Mouse (Mus musculus): ENCODE results near the gene Nr2e3. TPM values are rescaled to one million over a fixed set of nuclear protein-coding genes. Genes with fewer than 3 reads are reported as not detected.

Nr2e3 gene
- not detected in 2 replicates for polyA plus RNA-seq (2012; rRNA removed)
- polyA plus RNA-seq (2014; fragmentation: Nextera tagmentation; extraction: Ambion mirVana), result not detected in 2 replicates

- no peak for TF ChIP-seq EP300 (IDR thresholded peaks at IDR 0.05; ENCODE audit: low read depth)
- no peak for TF ChIP-seq CTCF (IDR thresholded peaks at IDR 0.05; ENCODE audit: low read depth)
- 74% methylated on average over 10 of the region's 10 CpGs for WGBS (ENCODE audit: insufficient replicate concordance)
- ATAC-seq (ENCODE audit: insufficient read depth), result no peak
Measured at GRCm38 (mm10) chr9:59960559-59960958, at the start of gene Nr2e3. Gene Nr2e3, minus strand, starts transcription at chr9:59960659.

GRCm38 (mm10) chr9:60008936-60009335 is 48.5 kb upstream of the Nr2e3 start:
- H3K36me3 ChIP-seq (replicated peaks; ENCODE audit: control insufficient read depth, insufficient read depth, low read depth), result no peaks in the 10 kb centered on the region
- H3K9ac ChIP-seq (replicated peaks), result no peak overlapping the region
- no peak for TF ChIP-seq EP300 (IDR thresholded peaks at IDR 0.05; ENCODE audit: low read depth)
- TF ChIP-seq CTCF (IDR thresholded peaks at IDR 0.05; ENCODE audit: low read depth), result no peak
- no peak overlapping the region for H3K4me2 ChIP-seq (ENCODE audit: low read depth)
- no peaks in the 10 kb centered on the region for H3K9me3 ChIP-seq (ENCODE audit: control insufficient read depth, low read length)
- no peak overlapping the region for H3K4me3 ChIP-seq (ENCODE audit: insufficient read depth in 1 of 2, low read depth in 2 of 2, low read length in 2 of 2)
- 40% methylated on average over 7 of the region's 7 CpGs for WGBS (ENCODE audit: insufficient replicate concordance)
- no peaks in the 10 kb centered on the region for H3K27me3 ChIP-seq (ENCODE audit: control insufficient read depth, insufficient read depth, low read length)
- DNase-seq (ENCODE audit: low read depth in 3 of 3, low spot score in 3 of 3), result no peak
- no peak overlapping the region for H3K27ac ChIP-seq
- ATAC-seq (ENCODE audit: insufficient read depth), result no peak
- no peaks in the 10 kb centered on the region for H3K4me1 ChIP-seq (replicated peaks; ENCODE audit: control insufficient read depth in 2 of 2, insufficient read depth in 2 of 2, low read length in 1 of 2)

More at GRCm38 (mm10) chr9:59960559-59960958, at the start of gene Nr2e3:
- Histone ChIP-seq H3K9ac (replicated peaks) (no peak within 1 kb of the TSS), H3K4me3 (ENCODE audit: insufficient read depth in 1 of 2, low read depth in 2 of 2, low read length in 2 of 2) (no peak within 1 kb of the TSS), H3K9me3 (ENCODE audit: control insufficient read depth, low read length) (no peaks in the 10 kb centered on the region), H3K4me1 (replicated peaks; ENCODE audit: control insufficient read depth in 2 of 2, insufficient read depth in 2 of 2, low read length in 1 of 2) (no peaks in the 10 kb centered on the region), H3K27me3 (ENCODE audit: control insufficient read depth, insufficient read depth, low read length) (no peaks in the 10 kb centered on the region), H3K27ac (no peak within 1 kb of the TSS), H3K36me3 (replicated peaks; ENCODE audit: control insufficient read depth, insufficient read depth, low read depth) (no peaks in the 10 kb centered on the region), H3K4me2 (ENCODE audit: low read depth) (no peak within 1 kb of the TSS)
- no peak for DNase-seq (ENCODE audit: low read depth in 3 of 3, low spot score in 3 of 3)

- Histone ChIP-seq H3K9me3 (ENCODE audit: control insufficient read depth, low read length) (no peaks in the 10 kb centered on the region), H3K27me3 (ENCODE audit: control insufficient read depth, insufficient read depth, low read length) (no peaks in the 10 kb centered on the region), H3K4me1 (replicated peaks; ENCODE audit: control insufficient read depth in 2 of 2, insufficient read depth in 2 of 2, low read length in 1 of 2) (no peaks in the 10 kb centered on the region), H3K9ac (replicated peaks) (no peak overlapping the region), H3K27ac (no peak overlapping the region), H3K36me3 (replicated peaks; ENCODE audit: control insufficient read depth, insufficient read depth, low read depth) (no peaks in the 10 kb centered on the region), H3K4me2 (ENCODE audit: low read depth) (no peak overlapping the region), H3K4me3 (ENCODE audit: insufficient read depth in 1 of 2, low read depth in 2 of 2, low read length in 2 of 2) (no peak overlapping the region)
- no peak for ATAC-seq (ENCODE audit: insufficient read depth)
- DNase-seq (ENCODE audit: low read depth in 3 of 3, low spot score in 3 of 3), result no peak
- 60% methylated on average over 8 of the region's 8 CpGs for WGBS (ENCODE audit: insufficient replicate concordance)
- TF ChIP-seq EP300 (IDR thresholded peaks at IDR 0.05; ENCODE audit: low read depth), result no peak
- no peak for TF ChIP-seq CTCF (IDR thresholded peaks at IDR 0.05; ENCODE audit: low read depth)
Measured at GRCm38 (mm10) chr9:60002323-60002722, 41.9 kb upstream of the Nr2e3 start.

GRCm38 (mm10) chr9:60001444-60001843 is 41.0 kb upstream of the Nr2e3 start:
- no peaks in the 10 kb centered on the region for H3K36me3 ChIP-seq (replicated peaks; ENCODE audit: control insufficient read depth, insufficient read depth, low read depth)
- DNase-seq (ENCODE audit: low read depth in 3 of 3, low spot score in 3 of 3) (no peak), ATAC-seq (ENCODE audit: insufficient read depth) (no peak)
- H3K4me3 ChIP-seq (ENCODE audit: insufficient read depth in 1 of 2, low read depth in 2 of 2, low read length in 2 of 2), result no peak overlapping the region
- TF ChIP-seq CTCF (IDR thresholded peaks at IDR 0.05; ENCODE audit: low read depth) (no peak), EP300 (IDR thresholded peaks at IDR 0.05; ENCODE audit: low read depth) (no peak)
- H3K9ac ChIP-seq (replicated peaks), result no peak overlapping the region
- no peaks in the 10 kb centered on the region for H3K4me1 ChIP-seq (replicated peaks; ENCODE audit: control insufficient read depth in 2 of 2, insufficient read depth in 2 of 2, low read length in 1 of 2)
- H3K9me3 ChIP-seq (ENCODE audit: control insufficient read depth, low read length), result no peaks in the 10 kb centered on the region
- H3K27ac ChIP-seq, result no peak overlapping the region
- no peaks in the 10 kb centered on the region for H3K27me3 ChIP-seq (ENCODE audit: control insufficient read depth, insufficient read depth, low read length)
- no peak overlapping the region for H3K4me2 ChIP-seq (ENCODE audit: low read depth)
- WGBS (ENCODE audit: insufficient replicate concordance), result 50% methylated on average over 3 of the region's 3 CpGs

GRCm38 (mm10) chr9:59997725-59998124 is 37.3 kb upstream of the Nr2e3 start:
- Histone ChIP-seq H3K36me3 (replicated peaks; ENCODE audit: control insufficient read depth, insufficient read depth, low read depth) (no peaks in the 10 kb centered on the region), H3K27me3 (ENCODE audit: control insufficient read depth, insufficient read depth, low read length) (no peaks in the 10 kb centered on the region), H3K27ac (no peak overlapping the region), H3K4me2 (ENCODE audit: low read depth) (no peak overlapping the region), H3K4me3 (ENCODE audit: insufficient read depth in 1 of 2, low read depth in 2 of 2, low read length in 2 of 2) (no peak overlapping the region), H3K4me1 (replicated peaks; ENCODE audit: control insufficient read depth in 2 of 2, insufficient read depth in 2 of 2, low read length in 1 of 2) (no peaks in the 10 kb centered on the region), H3K9ac (replicated peaks) (no peak overlapping the region), H3K9me3 (ENCODE audit: control insufficient read depth, low read length) (no peaks in the 10 kb centered on the region)
- no peak for DNase-seq (ENCODE audit: low read depth in 3 of 3, low spot score in 3 of 3)
- TF ChIP-seq EP300 (IDR thresholded peaks at IDR 0.05; ENCODE audit: low read depth) (no peak), CTCF (IDR thresholded peaks at IDR 0.05; ENCODE audit: low read depth) (no peak)
- WGBS (ENCODE audit: insufficient replicate concordance), result 61% methylated on average over 4 of the region's 4 CpGs
- no peak for ATAC-seq (ENCODE audit: insufficient read depth)
